ENCODE assay signal across 19 mouse cellular contexts in genomic region chr2:20753282-20754110, GRCm38 (mm10).
A peak's percentile ranks its signal among the peaks of the same experiment; 100 is the strongest.
DNase-seq lines count a peak whose midpoint lies in the region; ATAC-seq lines count a peak whose summit lies in the region.
"Had no signal": no experiment of that assay in that cellular context is flagged by ENCODE, and none has a peak within 500 bp of the region (broad histone marks: within the 10 kb centered on the region; RNA-seq: fewer than 3 reads in every experiment).

No protein-coding gene starts in this region.

- H3K9me3 ChIP-seq in intestine, embryonic 15.5 days = no peaks in the 10 kb centered on the region
- H3K9me3 ChIP-seq: embryonic facial prominence, embryonic 12.5 days; liver, embryonic 12.5 days; neural tube, embryonic 15.5 days had no signal

- peak overlapping the region; percentile 17; the same call in 1 of the 2 replicates for H3K4me2 ChIP-seq in intestine, embryonic 15.5 days (replicated peaks)
- H3K4me2 ChIP-seq: embryonic facial prominence, embryonic 12.5 days; liver, embryonic 12.5 days; neural tube, embryonic 15.5 days had no signal

- ATAC-seq in intestine, embryonic 15.5 days = peak; percentile 93
- ATAC-seq in megakaryocyte progenitor cell, adult 5-6 weeks (replicated peaks; ENCODE audit: poor library complexity) = peak; percentile 57; the same call in 1 of the 2 replicates
- ATAC-seq: CD4-positive, CD25-positive, alpha-beta regulatory T cell, adult 4 months; forebrain, embryonic 16.5 days; hindbrain, postnatal 0 days; liver, embryonic 12.5 days; midbrain, embryonic 16.5 days; Patski had no signal

- H3K36me3 ChIP-seq in intestine, embryonic 15.5 days = no peaks in the 10 kb centered on the region
- H3K36me3 ChIP-seq: embryonic facial prominence, embryonic 12.5 days; liver, embryonic 12.5 days; neural tube, embryonic 15.5 days had no signal

- 62% methylated on average over 8 of the region's 8 CpGs for WGBS in intestine, embryonic 15.5 days

- H3K27ac ChIP-seq in intestine, embryonic 15.5 days = peak overlapping the region; percentile 54
- H3K27ac ChIP-seq: embryonic facial prominence, embryonic 12.5 days; hindbrain, postnatal 0 days; liver, embryonic 12.5 days; neural tube, embryonic 15.5 days had no signal

- no peaks in the 10 kb centered on the region for H3K27me3 ChIP-seq in intestine, embryonic 15.5 days (replicated peaks)
- H3K27me3 ChIP-seq: embryonic facial prominence, embryonic 12.5 days; liver, embryonic 12.5 days; neural tube, embryonic 15.5 days; Patski had no signal

- H3K9ac ChIP-seq in intestine, embryonic 15.5 days = no peak overlapping the region
- H3K9ac ChIP-seq: embryonic facial prominence, embryonic 12.5 days; liver, embryonic 12.5 days; neural tube, embryonic 15.5 days had no signal

- peak; percentile 5 to 7 for DNase-seq in kidney, adult 8-10 months
- DNase-seq in kidney, postnatal 4 days = no peak
- DNase-seq in R1 (ENCODE audit: low read depth, low spot score) = peak; percentile 43
- DNase-seq in frontal cortex, postnatal 36 days (ENCODE audit: low spot score in 2 of 2) = no peak
- DNase-seq in layer of hippocampus, adult 18-20 months (ENCODE audit: low spot score in 2 of 2) = no peak
- no peak for DNase-seq in heart, adult 9 months (ENCODE audit: low spot score in 2 of 2)
- DNase-seq: adrenal gland, postnatal 14 days; cerebellum, postnatal 25 days; gastrocnemius, postnatal 36 days had no signal

- no peak overlapping the region for H3K4me3 ChIP-seq in intestine, embryonic 15.5 days (replicated peaks)
- H3K4me3 ChIP-seq: embryonic facial prominence, embryonic 12.5 days; liver, embryonic 12.5 days; neural tube, embryonic 15.5 days had no signal

- no peaks in the 10 kb centered on the region for H3K4me1 ChIP-seq in intestine, embryonic 15.5 days (replicated peaks)
- H3K4me1 ChIP-seq: embryonic facial prominence, embryonic 12.5 days; liver, embryonic 12.5 days; neural tube, embryonic 15.5 days had no signal

Comparison
In these comparisons a context has a peak if more than half of its experiments do, and no peak if none do; other contexts are left out.
1. DNase-seq: peak in kidney, adult 8-10 months (2 of 2) and R1 (single experiment); none in kidney, postnatal 4 days (0 of 2), frontal cortex, postnatal 36 days (0 of 2), layer of hippocampus, adult 18-20 months (0 of 2) and heart, adult 9 months (0 of 2).